Mouse (Mus musculus) C2C12 (cell line): ENCODE results near the gene Ttll5. TPM values are rescaled to one million over a fixed set of nuclear protein-coding genes. Genes with fewer than 3 reads are reported as not detected.

Experiments
- H3K27me3 ChIP-seq: one replicate; pipeline ENCODE4 v1.6.1; 2011; ENCODE audit not compliant: control insufficient read depth, insufficient read depth, insufficient read length
- H3K36me3 ChIP-seq: one replicate; pipeline ENCODE4 v1.6.1; 2011; ENCODE audit not compliant: control insufficient read depth, insufficient read depth
- H3K4me3 ChIP-seq: one replicate; pipeline ENCODE4 v1.5.1; 2011; ENCODE audit warnings: mild to moderate bottlenecking, control low read depth; ENCODE audit not compliant: poor library complexity, insufficient read depth, severe bottlenecking
- H3K79me2 ChIP-seq: one replicate; pipeline ENCODE4 v1.6.1; 2011; ENCODE audit not compliant: control insufficient read depth, insufficient read depth
- H3K79me3 ChIP-seq: one replicate; pipeline ENCODE4 v1.6.1; 2011; ENCODE audit warnings: low read depth, control low read depth
- H3ac ChIP-seq: one replicate; pipeline ENCODE3; 2011; ENCODE audit warnings: low read depth; ENCODE audit not compliant: control insufficient read depth, insufficient read length
- CEBPB ChIP-seq: IDR thresholded peaks from one replicate; pipeline ENCODE4 v1.6.1; 2011; ENCODE audit warnings: low read depth, mild to moderate bottlenecking, control low read depth, moderate library complexity
- CTCF ChIP-seq: IDR thresholded peaks from one replicate; pipeline ENCODE4 v1.5.1; 2011; ENCODE audit not compliant: control insufficient read depth, insufficient read depth, insufficient read length
- FOSL1 ChIP-seq: IDR thresholded peaks from one replicate; pipeline ENCODE4 v1.8.0; 2011; ENCODE audit warnings: mild to moderate bottlenecking, low read length; ENCODE audit not compliant: poor library complexity, insufficient read depth, severe bottlenecking
- MAX ChIP-seq: IDR thresholded peaks from one replicate; pipeline ENCODE4 v1.6.1; 2011; ENCODE audit warnings: mild to moderate bottlenecking, control low read depth
- MYOD1 ChIP-seq: IDR thresholded peaks from one replicate; pipeline ENCODE4 v1.6.1; 2011; ENCODE audit warnings: low read depth; ENCODE audit not compliant: control insufficient read depth, insufficient read length
- MYOG ChIP-seq: IDR thresholded peaks from one replicate; pipeline ENCODE4 v1.6.1; 2011; ENCODE audit not compliant: control insufficient read depth, insufficient read length; ENCODE audit errors: extremely low read depth
- USF1 ChIP-seq: IDR thresholded peaks from one replicate; pipeline ENCODE4 v1.6.1; 2011; ENCODE audit warnings: low read depth, mild to moderate bottlenecking, control low read depth, moderate library complexity
- polyA plus RNA-seq: library from polyadenylated mRNA; unstranded; fragments of >200 nt; fragmentation: generic; extraction: Trizol; gene quantifications from one replicate; pipeline ENCODE4 v1.2.1, GENCODE M21; 2012; ENCODE audit warnings: missing spikeins

The Ttll5 gene
- polyA plus RNA-seq, 1 experiment: 20.1 TPM

DNA sequence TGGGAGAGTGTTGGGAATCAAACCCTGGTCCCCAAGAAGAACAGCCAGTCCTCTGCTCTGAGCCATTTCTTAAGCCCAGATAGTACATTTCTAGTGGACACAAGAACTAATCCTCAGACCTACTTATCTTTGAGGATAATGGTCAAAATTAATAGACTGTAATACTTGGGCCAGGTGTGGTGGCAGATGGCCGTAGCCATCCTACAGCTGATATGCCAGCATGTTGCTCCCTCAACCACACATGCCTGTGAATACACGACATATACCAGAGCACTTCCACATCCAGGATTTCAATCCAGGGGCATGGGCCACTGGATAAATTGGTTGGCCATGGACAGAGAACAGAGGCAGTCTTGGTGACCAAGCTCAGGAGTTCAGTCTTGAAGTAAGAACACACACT is 230.8 kb downstream of the Ttll5 start:
- Histone ChIP-seq H3K79me2 (no peaks in the 10 kb centered on the region), H3K36me3 (peaks cover 16% of the 10 kb centered on the region), H3K4me3 (no peak overlapping the region), H3K27me3 (no peaks in the 10 kb centered on the region), H3K79me3 (no peaks in the 10 kb centered on the region), H3ac (no peak overlapping the region)
- TF ChIP-seq CEBPB: no peak
- no peak for TF ChIP-seq CTCF
- no peak for TF ChIP-seq USF1
- no peak for TF ChIP-seq MYOG
- TF ChIP-seq MAX: no peak
- no peak for TF ChIP-seq MYOD1
- no peak for TF ChIP-seq FOSL1

DNA sequence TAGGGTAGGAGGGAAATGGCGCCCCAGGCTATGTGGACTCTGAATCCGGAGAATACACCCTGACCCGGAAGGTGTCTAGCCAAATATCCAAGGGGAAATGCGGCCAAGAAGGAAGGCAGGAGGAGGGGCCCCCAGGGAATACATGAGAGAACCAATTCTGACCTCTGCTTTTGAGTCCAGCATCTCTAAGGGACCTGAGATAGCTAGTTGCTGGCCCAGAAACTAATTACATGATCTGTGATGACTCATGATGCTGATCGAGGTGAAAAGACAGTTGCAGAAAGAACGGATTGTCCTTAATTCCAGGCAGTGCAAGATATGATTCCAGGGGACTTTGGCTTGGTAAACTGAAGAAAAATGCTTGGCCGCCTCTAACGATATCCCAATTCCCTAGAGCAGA is 232.5 kb downstream of the Ttll5 start:
- H3K27me3 ChIP-seq: no peaks in the 10 kb centered on the region
- H3K79me3 ChIP-seq: no peaks in the 10 kb centered on the region
- no peaks in the 10 kb centered on the region for H3K79me2 ChIP-seq
- no peak overlapping the region for H3ac ChIP-seq
- no peak for TF ChIP-seq MYOG
- TF ChIP-seq CEBPB: no peak
- no peak for TF ChIP-seq USF1
- no peak for TF ChIP-seq MAX
- H3K4me3 ChIP-seq: no peak overlapping the region
- peaks cover 21% of the 10 kb centered on the region for H3K36me3 ChIP-seq

DNA sequence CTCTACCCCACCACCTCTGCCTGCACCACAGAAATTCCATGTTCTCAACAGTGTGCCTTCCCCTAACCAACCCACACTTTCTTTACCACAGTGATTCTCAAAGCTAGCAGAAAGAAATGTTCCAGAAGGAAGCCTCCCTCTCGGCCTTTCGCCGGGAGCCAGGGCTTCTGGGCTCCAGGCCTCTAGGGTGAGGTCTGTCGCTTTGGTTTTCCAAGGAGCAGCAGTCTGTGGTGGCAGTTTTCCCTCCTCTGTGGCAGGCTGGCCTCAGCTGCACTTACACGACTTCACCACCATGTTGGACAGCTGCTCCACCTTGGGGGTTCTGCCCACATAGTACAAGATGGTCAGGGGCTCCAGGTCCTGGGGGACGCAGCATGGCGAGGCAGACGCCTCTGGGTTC is 233.1 kb downstream of the Ttll5 start:
- no peak overlapping the region for H3K4me3 ChIP-seq
- no peaks in the 10 kb centered on the region for H3K79me2 ChIP-seq
- no peak overlapping the region for H3ac ChIP-seq
- no peaks in the 10 kb centered on the region for H3K27me3 ChIP-seq
- no peak for TF ChIP-seq MAX
- no peak for TF ChIP-seq CEBPB
- no peak for TF ChIP-seq MYOG
- TF ChIP-seq CTCF: no peak
- TF ChIP-seq MYOD1: no peak
- TF ChIP-seq FOSL1: no peak
- no peak for TF ChIP-seq USF1
- H3K36me3 ChIP-seq: peaks cover 26% of the 10 kb centered on the region
- H3K79me3 ChIP-seq: no peaks in the 10 kb centered on the region

DNA sequence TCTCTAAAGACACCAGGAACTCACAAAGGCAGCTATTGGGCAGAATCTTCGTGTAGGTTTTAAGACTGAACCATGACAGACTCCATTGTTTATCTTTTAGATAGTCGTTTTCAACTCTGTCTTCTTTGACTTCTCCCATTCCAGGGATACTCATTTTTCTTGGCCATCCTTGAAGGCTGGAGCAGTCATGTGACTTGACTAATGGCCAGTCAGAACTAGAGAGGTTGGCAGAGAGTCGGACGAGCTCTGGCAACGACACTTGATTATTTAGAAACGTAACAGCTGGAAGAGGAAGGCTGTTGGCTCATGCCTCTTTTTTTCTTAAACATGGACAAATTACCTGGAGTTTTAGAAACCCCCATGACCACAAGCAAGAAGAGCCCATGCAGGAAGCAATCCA is 234.9 kb downstream of the Ttll5 start:
- Histone ChIP-seq H3K4me3 (no peak overlapping the region), H3K36me3 (peaks cover 34% of the 10 kb centered on the region)

DNA sequence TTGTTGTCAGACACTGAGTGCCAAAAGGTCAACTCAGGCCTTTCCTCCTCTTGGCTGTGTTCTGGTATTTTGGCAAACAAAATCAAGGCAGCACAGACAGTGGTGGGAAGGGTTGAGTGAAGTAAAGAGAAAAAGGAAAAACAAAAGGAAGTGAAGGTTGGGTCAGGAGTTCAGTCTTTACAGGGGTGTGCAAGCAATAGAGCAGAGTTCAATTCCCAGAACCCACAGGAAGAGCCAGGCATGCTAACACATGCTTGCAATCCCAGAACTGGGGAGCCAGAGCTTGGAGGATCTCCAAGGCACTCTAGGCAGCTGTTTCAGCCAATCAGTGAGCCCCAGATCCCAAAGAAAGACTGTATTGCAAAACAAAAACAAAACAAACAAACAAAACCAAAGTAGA is 240.3 kb downstream of the Ttll5 start:
- no peak overlapping the region for H3ac ChIP-seq
- H3K79me2 ChIP-seq: no peaks in the 10 kb centered on the region
- H3K36me3 ChIP-seq: peaks cover 41% of the 10 kb centered on the region
- H3K79me3 ChIP-seq: no peaks in the 10 kb centered on the region
- no peak overlapping the region for H3K4me3 ChIP-seq
- no peaks in the 10 kb centered on the region for H3K27me3 ChIP-seq
- TF ChIP-seq FOSL1 (no peak), CTCF (no peak), MYOD1 (no peak), CEBPB (no peak), MAX (no peak)

More for the DNA sequence above, 234.9 kb downstream of the Ttll5 start:
- TF ChIP-seq USF1: no peak
- TF ChIP-seq FOSL1: no peak
- no peak for TF ChIP-seq MYOD1
- TF ChIP-seq MAX: no peak
- no peak for TF ChIP-seq CEBPB
- no peak for TF ChIP-seq MYOG
- TF ChIP-seq CTCF: no peak
- Histone ChIP-seq H3K27me3 (no peaks in the 10 kb centered on the region), H3K79me3 (no peaks in the 10 kb centered on the region), H3K79me2 (no peaks in the 10 kb centered on the region), H3ac (no peak overlapping the region)

DNA sequence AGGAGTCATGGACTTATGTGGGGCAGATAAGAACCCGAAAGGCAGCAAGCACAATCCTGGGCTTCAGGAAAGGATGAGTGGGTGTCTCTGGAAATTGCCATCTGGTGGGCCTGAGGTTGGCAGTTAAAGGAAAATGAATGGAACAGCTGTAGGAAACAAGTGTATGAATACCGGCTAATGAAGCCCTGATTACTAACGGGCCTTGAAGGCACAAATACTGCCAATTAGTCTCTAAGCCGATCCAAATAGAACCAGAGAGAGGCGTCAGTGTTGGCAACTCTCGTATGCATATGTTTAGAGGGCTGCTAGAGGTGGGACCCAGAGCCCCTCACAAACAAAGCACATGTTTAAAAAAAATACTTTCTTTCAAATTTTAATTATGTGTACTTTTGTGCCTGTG is 247.0 kb downstream of the Ttll5 start:
- H3K79me3 ChIP-seq: no peaks in the 10 kb centered on the region
- H3K36me3 ChIP-seq: peaks cover 17% of the 10 kb centered on the region
- H3K4me3 ChIP-seq: no peak overlapping the region
- peaks cover 15% of the 10 kb centered on the region for H3K79me2 ChIP-seq
- TF ChIP-seq MAX (no peak), MYOG (no peak), FOSL1 (no peak), CTCF (no peak), MYOD1 (no peak), CEBPB (no peak), USF1 (no peak)
- H3K27me3 ChIP-seq: no peaks in the 10 kb centered on the region
- H3ac ChIP-seq: no peak overlapping the region
